ENCODE assay signal across 8 mouse cellular contexts in genomic region chr6:58596294-58596653, GRCm38 (mm10). TPM values are rescaled to one million over a fixed set of nuclear protein-coding genes. Genes with fewer than 3 reads are reported as not detected.
DNase-seq lines count a peak whose midpoint lies in the region; ATAC-seq and TF ChIP-seq lines count a peak whose summit lies in the region.

No protein-coding gene starts in this region.

- no peak for TF ChIP-seq POLR2A in heart, adult 2 months (IDR thresholded peaks at IDR 0.05; ENCODE audit: insufficient read depth, low read depth, low read length)

- no peaks in the 10 kb centered on the region for H3K79me2 ChIP-seq in heart, adult 2 months (replicated peaks; ENCODE audit: control insufficient read depth, insufficient read depth, low read length)

- H3K4me2 ChIP-seq in kidney, embryonic 14.5 days (replicated peaks; ENCODE audit: low read depth, low read length): peak overlapping the region; percentile 37
- H3K4me2 ChIP-seq in liver, postnatal 0 days (ENCODE audit: low read depth, low read length): peak overlapping the region; percentile 60
- peak overlapping the region; percentile 54 for H3K4me2 ChIP-seq in neural tube, embryonic 15.5 days

- DNase-seq in ovary, postnatal 36 days (ENCODE audit: low spot score): peak; percentile 11
- no peak for DNase-seq in ovary, adult 18-20 months (ENCODE audit: low spot score)
- DNase-seq in c-Kit-positive CD71-negative TER-119-negative erythroid progenitor cells, embryonic 14.5 days (ENCODE audit: low read depth): peak; percentile 20
- DNase-seq in heart, adult 2 months: peak; percentile 43 to 58
- DNase-seq in liver, postnatal 0 days: peak; percentile 53
- no peak for DNase-seq in urinary bladder, postnatal 10 days (ENCODE audit: low spot score)

- no peak for TF ChIP-seq CTCF in heart, adult 2 months (IDR thresholded peaks at IDR 0.05)
- no peak for TF ChIP-seq CTCF in liver, postnatal 0 days (IDR thresholded peaks at IDR 0.05; ENCODE audit: low read depth)

- WGBS in heart, adult 2 months: 15% methylated on average over 16 of the region's 16 CpGs
- 14% methylated on average over 16 of the region's 16 CpGs for WGBS in kidney, embryonic 14.5 days
- WGBS in liver, postnatal 0 days (ENCODE audit: insufficient replicate concordance): 13% methylated on average over 16 of the region's 16 CpGs
- 17% methylated on average over 16 of the region's 16 CpGs for WGBS in neural tube, embryonic 15.5 days

- peak overlapping the region; percentile 54 for H3K9ac ChIP-seq in heart, adult 2 months (ENCODE audit: low read depth, low read length)
- peak overlapping the region; percentile 40 for H3K9ac ChIP-seq in kidney, embryonic 14.5 days (ENCODE audit: low read depth, low read length)
- H3K9ac ChIP-seq in liver, postnatal 0 days (replicated peaks): peak overlapping the region; percentile 27
- peak overlapping the region; percentile 26 for H3K9ac ChIP-seq in neural tube, embryonic 15.5 days (replicated peaks)

- intact Hi-C loops in heart, adult 2 months (cut with DNase I): loop anchor here (10.0 kb wide), 1 partner anchor 239 kb away; the partner anchor contains the start of gene Herc3

- H3K36me3 ChIP-seq in heart, adult 2 months (ENCODE audit: control insufficient read depth, insufficient read depth, low read length): no peaks in the 10 kb centered on the region
- no peaks in the 10 kb centered on the region for H3K36me3 ChIP-seq in kidney, embryonic 14.5 days (ENCODE audit: control insufficient read depth, insufficient read depth, low read length)
- no peaks in the 10 kb centered on the region for H3K36me3 ChIP-seq in liver, postnatal 0 days (replicated peaks; ENCODE audit: insufficient read depth, low read length)
- no peaks in the 10 kb centered on the region for H3K36me3 ChIP-seq in neural tube, embryonic 15.5 days

- H3K4me3 ChIP-seq in heart, adult 2 months: peak overlapping the region; percentile 64
- peak overlapping the region; percentile 29 for H3K4me3 ChIP-seq in kidney, embryonic 14.5 days (ENCODE audit: low read length)
- peak overlapping the region; percentile 33 for H3K4me3 ChIP-seq in liver, postnatal 0 days (ENCODE audit: low read depth, low read length)
- peak overlapping the region; percentile 36 for H3K4me3 ChIP-seq in neural tube, embryonic 15.5 days (replicated peaks)

- no peaks in the 10 kb centered on the region for H3K9me3 ChIP-seq in kidney, embryonic 14.5 days (ENCODE audit: control insufficient read depth, low read length)
- no peaks in the 10 kb centered on the region for H3K9me3 ChIP-seq in liver, postnatal 0 days (ENCODE audit: low read length)
- no peaks in the 10 kb centered on the region for H3K9me3 ChIP-seq in neural tube, embryonic 15.5 days (replicated peaks)

- peak; percentile 87 for ATAC-seq in kidney, embryonic 14.5 days (ENCODE audit: low FRiP score, low TSS enrichment)
- ATAC-seq in liver, postnatal 0 days: peak; percentile 66
- ATAC-seq in neural tube, embryonic 15.5 days (ENCODE audit: low FRiP score): peak; percentile 82

- peaks cover 1% of the 10 kb centered on the region; the same call in 1 of the 2 replicates for H3K4me1 ChIP-seq in heart, adult 2 months (ENCODE audit: control insufficient read depth, insufficient read depth, low read length)
- peaks cover 4% of the 10 kb centered on the region; the same call in 1 of the 2 replicates for H3K4me1 ChIP-seq in kidney, embryonic 14.5 days (ENCODE audit: control insufficient read depth, insufficient read depth, low read length)
- H3K4me1 ChIP-seq in liver, postnatal 0 days (ENCODE audit: insufficient read depth): no peaks in the 10 kb centered on the region
- peaks cover 15% of the 10 kb centered on the region; the same call in 1 of the 2 replicates for H3K4me1 ChIP-seq in neural tube, embryonic 15.5 days

- H3K27me3 ChIP-seq in heart, adult 2 months (ENCODE audit: control insufficient read depth, insufficient read depth, low read length): no peaks in the 10 kb centered on the region
- H3K27me3 ChIP-seq in kidney, embryonic 14.5 days (ENCODE audit: control insufficient read depth, insufficient read depth, low read length): no peaks in the 10 kb centered on the region
- no peaks in the 10 kb centered on the region for H3K27me3 ChIP-seq in liver, postnatal 0 days (ENCODE audit: insufficient read depth, low read length)
- no peaks in the 10 kb centered on the region for H3K27me3 ChIP-seq in neural tube, embryonic 15.5 days (replicated peaks)

- no peak for TF ChIP-seq EP300 in heart, adult 2 months (IDR thresholded peaks at IDR 0.05; ENCODE audit: insufficient read depth, low read depth, low read length)
- no peak for TF ChIP-seq EP300 in liver, postnatal 0 days (IDR thresholded peaks at IDR 0.05; ENCODE audit: low read depth)

- peak overlapping the region; percentile 89 for H3K27ac ChIP-seq in heart, adult 2 months
- peak overlapping the region; percentile 78 for H3K27ac ChIP-seq in kidney, embryonic 14.5 days (ENCODE audit: low read depth, low read length)
- peak overlapping the region; percentile 75 for H3K27ac ChIP-seq in liver, postnatal 0 days (ENCODE audit: low read depth)
- peak overlapping the region; percentile 46 for H3K27ac ChIP-seq in neural tube, embryonic 15.5 days (replicated peaks)

RNA-seq across cellular contexts. Expression of gene Abcg2, which starts 12.0 kb away (rescaled TPM):
- total RNA-seq in heart, adult 2 months (2021): 10 to 100 TPM; 27.4 to 30.7 TPM
- 12.8 and 19.4 TPM in 2 replicates for polyA plus RNA-seq in heart, adult 2 months (2012; rRNA removed)
- 66.8 and 76.6 TPM in 2 replicates for polyA plus RNA-seq in kidney, embryonic 14.5 days (2014; fragmentation: Nextera tagmentation; extraction: Ambion mirVana)
- polyA plus RNA-seq in liver, postnatal 0 days (2015; fragmentation: Nextera tagmentation; extraction: Ambion mirVana): 78.9 and 90.1 TPM in 2 replicates
- polyA plus RNA-seq in neural tube, embryonic 15.5 days (2015; fragmentation: Nextera tagmentation; extraction: Ambion mirVana): 35.8 and 45.3 TPM in 2 replicates

Comparison
In these comparisons a context has a peak if more than half of its experiments do, and no peak if none do; other contexts are left out.
1. DNase-seq: peak in ovary, postnatal 36 days (single experiment), c-Kit-positive CD71-negative TER-119-negative erythroid progenitor cells, embryonic 14.5 days (single experiment), heart, adult 2 months (2 of 2) and liver, postnatal 0 days (single experiment); none in ovary, adult 18-20 months (single experiment) and urinary bladder, postnatal 10 days (single experiment).
2. Peak in every context shown above with its lines, with median percentiles within 50 percentile points of each other: H3K27ac ChIP-seq, H3K4me3 ChIP-seq, H3K9ac ChIP-seq, ATAC-seq and H3K4me2 ChIP-seq.